Mouse (Mus musculus) left cerebral cortex, adult 2 months (tissue): ENCODE results near the gene Gid8. TPM values are rescaled to one million over a fixed set of nuclear protein-coding genes. Genes with fewer than 3 reads are reported as not detected.

Experiments
- DNase-seq, 2 experiments: peaks; one replicate each; pipeline ENCODE4 v3.0.0; 2021 to 2022; ENCODE audit warnings: low spot score in 2 of 2, mixed read lengths in 1 of 2; ENCODE audit errors: extremely low spot score in 1 of 2
- H3K27ac ChIP-seq: fragments of 200-600 bp; 2 replicates; pipeline ENCODE4 v1.8.1; 2022
- H3K4me3 ChIP-seq: fragments of 200-600 bp; 2 replicates; pipeline ENCODE4 v1.8.1; 2022
- CTCF ChIP-seq: fragments of 200-600 bp; IDR thresholded peaks from 2 replicates; pipeline ENCODE4 v1.8.1; 2022; ENCODE audit warnings: antibody characterized with exemption, mild to moderate bottlenecking, moderate library complexity
- intact Hi-C: fragments of 180-260 bp; cut with DNase I; formaldehyde crosslinking; loops from one replicate; pipeline ENCODE4 v1.15.1; 2025
- total RNA-seq, 2 experiments: library from RNA; stranded (reverse); gene quantifications; 2 replicates each; pipeline ENCODE4 v1.2.3; 2021

The Gid8 gene
- total RNA-seq, 2 experiments from 2014 or later: 62.9 to 65.5 TPM

DNA sequence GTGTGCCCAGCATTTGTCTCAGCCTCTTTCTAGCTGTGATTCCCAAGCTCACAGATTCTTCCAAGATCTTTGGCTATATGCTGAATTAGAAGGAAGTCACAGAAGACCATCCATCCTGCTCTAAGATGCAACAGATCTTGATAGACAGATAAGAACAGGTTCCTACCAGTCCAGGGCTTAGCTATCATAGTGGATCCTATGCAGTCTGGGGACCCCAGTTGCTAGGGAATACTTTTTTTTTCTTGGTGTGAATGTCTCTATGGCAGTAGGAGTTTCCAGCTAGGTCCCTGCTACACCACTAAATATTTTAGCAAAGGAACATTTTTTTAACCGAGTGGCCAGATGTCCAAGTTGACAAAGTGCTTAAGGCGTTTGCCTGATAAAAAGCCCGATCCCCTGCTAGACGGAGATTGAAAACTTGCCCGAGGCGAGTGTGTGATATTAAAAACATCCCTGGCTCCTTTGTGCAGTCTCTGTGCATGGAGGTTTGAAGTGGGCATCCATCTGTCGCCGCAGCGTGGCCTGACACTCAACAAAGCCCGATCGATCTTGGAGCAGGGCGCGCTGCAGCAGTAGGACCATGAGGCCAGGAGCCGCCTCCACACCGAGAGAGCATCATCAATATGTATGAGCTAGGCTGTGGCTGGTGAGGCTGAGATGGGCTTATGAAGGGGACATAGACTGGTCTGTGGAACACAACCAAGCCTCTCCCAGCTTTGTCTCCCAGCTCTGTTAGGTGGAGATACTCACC is 48.8 kb downstream of the Gid8 start:
- intact Hi-C loops: loop anchor here (10.0 kb wide), 1 partner anchor 474 kb away; the partner anchor contains the start of gene Rbbp8nl
- no peak overlapping the region for H3K27ac ChIP-seq
- no peak overlapping the region for H3K4me3 ChIP-seq
- no peak for DNase-seq
- no peak for TF ChIP-seq CTCF

DNA sequence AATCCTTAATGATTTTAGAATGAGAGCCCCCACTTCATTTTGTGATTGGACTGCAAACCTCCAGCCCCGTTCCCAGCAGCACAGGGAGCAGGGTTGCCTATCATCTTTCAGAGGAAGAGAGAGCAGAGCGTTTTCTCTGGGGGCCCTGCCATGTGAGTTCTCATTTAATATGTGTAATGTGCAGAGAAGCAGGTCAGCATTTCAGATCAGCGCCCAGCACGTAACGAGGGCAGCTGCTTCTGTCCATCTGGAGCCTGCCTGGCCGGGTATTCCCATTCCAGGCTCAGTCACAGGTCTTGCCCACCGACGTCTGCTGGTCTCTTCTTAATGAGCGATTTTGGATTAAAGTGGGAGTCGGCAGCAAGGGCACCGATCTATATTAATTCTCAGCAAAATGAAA is 55.1 kb downstream of the Gid8 start:
- no peak overlapping the region for H3K4me3 ChIP-seq
- DNase-seq: no peak
- no peak for TF ChIP-seq CTCF
- H3K27ac ChIP-seq: no peak overlapping the region
- intact Hi-C loops: no loop called here

DNA sequence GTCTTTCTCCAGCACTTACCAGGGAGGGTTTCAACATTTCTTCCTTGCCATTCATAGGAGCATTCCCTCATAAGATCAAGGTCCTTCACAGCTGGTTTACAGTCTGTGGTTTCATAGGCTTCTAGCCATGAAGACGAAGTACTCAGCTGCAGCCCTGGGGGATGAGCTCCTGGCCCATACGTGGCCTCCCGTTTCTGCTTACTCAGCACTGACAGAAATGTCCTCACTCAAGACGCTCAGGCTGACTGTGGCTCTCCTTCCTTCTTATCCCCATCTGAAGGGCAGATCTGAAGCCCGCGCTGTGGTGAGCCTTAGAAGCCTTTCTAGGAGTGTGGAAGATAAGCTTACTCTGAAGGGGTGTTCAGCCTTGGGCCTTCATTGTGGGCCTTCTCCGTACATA is 55.8 kb downstream of the Gid8 start:
- no peak for TF ChIP-seq CTCF
- intact Hi-C loops: no loop called here
- no peak overlapping the region for H3K27ac ChIP-seq
- DNase-seq: no peak
- no peak overlapping the region for H3K4me3 ChIP-seq

Other genes with a start within 250 kb of the Gid8 start
- 1 to 10 TPM; 6.0 to 7.9 TPM for gene Ntsr1, start 210.1 kb upstream of the Gid8 start, total RNA-seq
- 10 to 100 TPM; 18.4 to 22.0 TPM for gene Mrgbp, start 128.8 kb upstream of the Gid8 start, total RNA-seq
- 10 to 100 TPM; 30.7 to 35.5 TPM for gene Ogfr, start 120.9 kb upstream of the Gid8 start, total RNA-seq
- gene Col9a3, start 112.3 kb upstream of the Gid8 start, total RNA-seq: 1 to 10 TPM; 5.1 to 7.2 TPM
- 1 to 10 TPM in 1 of 2 experiments, under 1 TPM in 1; 0.86 to 1.3 TPM for gene Tcfl5, start 67.4 kb upstream of the Gid8 start, total RNA-seq
- gene Dido1, start 118 bp upstream of the Gid8 start, total RNA-seq: 10 to 100 TPM; 59.5 to 60.2 TPM
- gene Slc17a9, start 15.1 kb downstream of the Gid8 start, total RNA-seq: under 1 TPM in 1 of 2 experiments, not detected in 1; 0.57 TPM
- gene Bhlhe23, start 66.8 kb downstream of the Gid8 start, total RNA-seq: not detected
- gene Ythdf1, start 210.8 kb downstream of the Gid8 start, total RNA-seq: 10 to 100 TPM; 50.5 to 60.8 TPM
- under 1 TPM in 1 of 2 experiments, not detected in 1; 0.23 TPM for gene Birc7, start 218.9 kb downstream of the Gid8 start, total RNA-seq
- gene Nkain4, start 244.6 kb downstream of the Gid8 start, total RNA-seq: 10 to 100 TPM; 38.9 to 44.7 TPM